Mouse (Mus musculus) stomach, embryonic 15.5 days (tissue): ENCODE measurements around the gene Retn. TPM values are rescaled to one million over a fixed set of nuclear protein-coding genes. Genes with fewer than 3 reads are reported as not detected.

Experiments
- ATAC-seq: fragments of 200-750 bp; cut with Nextera tagmentation; 2 replicates; pipeline ENCODE4 v1.8.0; 2017; ENCODE audit warnings: low read depth, moderate number of reproducible peaks, moderate TSS enrichment; ENCODE audit not compliant: insufficient read depth, low FRiP score
- H3K27ac ChIP-seq: fragments of 300-500 bp; sonication (generic); 2 replicates; pipeline ENCODE4 v1.5.1; 2015; ENCODE audit warnings: mild to moderate bottlenecking, inconsistent platforms
- H3K27me3 ChIP-seq: fragments of 300-500 bp; sonication (generic); replicated peaks from 2 replicates; pipeline ENCODE4 v1.6.1; 2015; ENCODE audit warnings: inconsistent platforms
- H3K36me3 ChIP-seq: fragments of 300-500 bp; sonication (generic); 2 replicates; pipeline ENCODE4 v1.6.1; 2015; ENCODE audit warnings: inconsistent platforms
- H3K4me1 ChIP-seq: fragments of 300-500 bp; sonication (generic); 2 replicates; pipeline ENCODE4 v1.6.1; 2015; ENCODE audit warnings: inconsistent platforms
- H3K4me2 ChIP-seq: fragments of 300-500 bp; sonication (generic); 2 replicates; pipeline ENCODE4 v1.6.1; 2015; ENCODE audit warnings: mild to moderate bottlenecking, inconsistent platforms
- H3K4me3 ChIP-seq: fragments of 300-500 bp; sonication (generic); replicated peaks from 2 replicates; pipeline ENCODE4 v1.5.1; 2015; ENCODE audit warnings: inconsistent platforms
- H3K9ac ChIP-seq: fragments of 300-500 bp; sonication (generic); 2 replicates; pipeline ENCODE4 v1.6.1; 2015; ENCODE audit warnings: inconsistent platforms
- H3K9me3 ChIP-seq: fragments of 300-500 bp; sonication (generic); 2 replicates; pipeline ENCODE4 v1.6.1; 2016; ENCODE audit warnings: inconsistent platforms
- WGBS: fragments of 180-500 bp; shearing (Covaris S2); methylation state at CpG from one replicate; pipeline ENCODE4 v1.1.7; 2015; 5-methylcytosine and 5-hydroxymethylcytosine counted together
- polyA plus RNA-seq: library from polyadenylated mRNA; unstranded; fragments of >200 nt; fragmentation: Nextera tagmentation; extraction: Ambion mirVana; gene quantifications from 2 replicates; pipeline ENCODE4 v1.2.1, GENCODE M21; 2015

Retn gene
- polyA plus RNA-seq, 1 experiment from 2014 or later = 0.15 TPM

DNA sequence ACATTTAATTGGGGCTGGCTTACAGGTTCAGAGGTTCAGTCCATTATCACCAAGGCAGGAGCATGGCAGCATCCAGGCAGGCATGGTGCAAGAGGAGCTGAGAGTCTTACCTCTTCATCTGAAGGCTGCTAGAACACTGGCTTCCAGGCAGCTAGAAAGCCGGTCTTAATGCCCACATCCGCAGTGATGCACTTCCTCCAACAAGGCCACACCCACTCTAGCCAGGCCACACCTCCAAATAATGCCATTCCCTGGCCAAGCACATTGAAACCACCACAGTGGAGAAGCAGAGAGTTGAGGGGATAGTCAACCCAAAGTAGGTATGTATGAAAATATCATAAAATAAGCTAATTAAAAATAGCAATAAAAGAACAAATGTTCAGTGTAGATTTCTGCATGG lies 14.8 kb downstream of the Retn start:
- Histone ChIP-seq H3K27me3 (no peaks in the 10 kb centered on the region), H3K4me3 (no peak overlapping the region), H3K27ac (no peak overlapping the region), H3K4me2 (no peak overlapping the region), H3K9me3 (no peaks in the 10 kb centered on the region), H3K4me1 (no peaks in the 10 kb centered on the region), H3K36me3 (no peaks in the 10 kb centered on the region), H3K9ac (no peak overlapping the region)
- no peak for ATAC-seq
- WGBS = 77% methylated on average over 2 of the region's 2 CpGs

DNA sequence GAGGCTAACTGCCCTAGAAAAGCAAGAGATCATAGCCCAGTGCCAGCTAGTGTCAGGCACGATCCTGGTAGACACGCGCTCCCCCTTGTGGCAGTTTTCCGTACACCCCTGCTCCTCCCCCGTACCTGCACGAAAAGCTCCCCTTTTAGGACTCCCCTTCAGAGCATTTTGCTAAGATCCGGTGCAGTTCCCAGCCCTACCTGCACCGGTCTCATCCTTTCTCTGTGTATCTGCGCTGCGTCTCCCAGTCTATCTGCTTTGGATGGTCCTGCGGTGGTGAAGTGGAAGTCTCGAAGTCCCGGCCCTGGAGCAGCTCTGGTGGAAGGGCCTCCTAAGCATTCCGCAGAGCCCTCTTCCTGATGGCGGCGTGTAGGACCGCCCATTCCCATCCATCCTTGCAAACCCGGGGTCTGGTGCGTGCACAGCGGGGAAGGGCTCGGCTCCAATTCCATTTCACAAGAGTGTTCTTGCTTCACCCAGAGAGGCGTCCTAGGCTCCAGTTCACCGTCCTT lies 16.5 kb downstream of the Retn start, which contains the start of gene Fcor:
Fcor (minus strand) TSS at position 383 of the 512 bp plus-strand sequence.
- Histone ChIP-seq H3K27me3 (no peaks in the 10 kb centered on the region), H3K27ac (peak within 1 kb of the TSS; percentile 59; the same call in 1 of the 2 replicates), H3K4me2 (peak within 1 kb of the TSS; percentile 91), H3K4me1 (no peaks in the 10 kb centered on the region), H3K36me3 (no peaks in the 10 kb centered on the region), H3K9me3 (no peaks in the 10 kb centered on the region), H3K9ac (peak within 1 kb of the TSS; percentile 40; the same call in 1 of the 2 replicates), H3K4me3 (peak within 1 kb of the TSS; percentile 63)
- WGBS = under 1% methylated on average over 23 of the region's 23 CpGs
- peak; percentile 77 for ATAC-seq

DNA sequence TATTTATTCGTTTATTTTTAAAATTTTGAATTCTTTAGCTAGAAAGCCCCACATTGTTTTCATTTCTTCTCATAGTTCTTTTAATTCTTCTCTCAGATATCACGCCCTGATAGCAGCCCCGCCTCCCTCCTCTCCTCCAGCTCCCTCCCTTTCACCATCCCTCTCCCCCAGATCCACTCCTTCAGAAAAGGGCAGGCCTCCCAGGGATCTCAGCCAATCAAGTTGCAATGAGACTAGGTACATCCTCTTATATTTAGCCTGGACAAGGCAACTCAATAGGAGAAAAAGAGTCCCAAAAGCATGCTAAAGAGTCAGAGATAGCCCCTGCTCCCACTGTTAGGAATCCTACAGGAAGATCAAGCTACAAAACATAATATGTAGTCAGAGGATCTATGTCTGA lies 19.1 kb downstream of the Retn start:
- Histone ChIP-seq H3K4me2 (no peak overlapping the region), H3K4me3 (no peak overlapping the region), H3K36me3 (peaks cover 11% of the 10 kb centered on the region), H3K27me3 (no peaks in the 10 kb centered on the region), H3K9me3 (no peaks in the 10 kb centered on the region), H3K4me1 (peaks cover 11% of the 10 kb centered on the region; the same call in 1 of the 2 replicates), H3K27ac (no peak overlapping the region), H3K9ac (no peak overlapping the region)
- ATAC-seq = no peak
- 47% methylated on average over 3 of the region's 3 CpGs for WGBS

DNA sequence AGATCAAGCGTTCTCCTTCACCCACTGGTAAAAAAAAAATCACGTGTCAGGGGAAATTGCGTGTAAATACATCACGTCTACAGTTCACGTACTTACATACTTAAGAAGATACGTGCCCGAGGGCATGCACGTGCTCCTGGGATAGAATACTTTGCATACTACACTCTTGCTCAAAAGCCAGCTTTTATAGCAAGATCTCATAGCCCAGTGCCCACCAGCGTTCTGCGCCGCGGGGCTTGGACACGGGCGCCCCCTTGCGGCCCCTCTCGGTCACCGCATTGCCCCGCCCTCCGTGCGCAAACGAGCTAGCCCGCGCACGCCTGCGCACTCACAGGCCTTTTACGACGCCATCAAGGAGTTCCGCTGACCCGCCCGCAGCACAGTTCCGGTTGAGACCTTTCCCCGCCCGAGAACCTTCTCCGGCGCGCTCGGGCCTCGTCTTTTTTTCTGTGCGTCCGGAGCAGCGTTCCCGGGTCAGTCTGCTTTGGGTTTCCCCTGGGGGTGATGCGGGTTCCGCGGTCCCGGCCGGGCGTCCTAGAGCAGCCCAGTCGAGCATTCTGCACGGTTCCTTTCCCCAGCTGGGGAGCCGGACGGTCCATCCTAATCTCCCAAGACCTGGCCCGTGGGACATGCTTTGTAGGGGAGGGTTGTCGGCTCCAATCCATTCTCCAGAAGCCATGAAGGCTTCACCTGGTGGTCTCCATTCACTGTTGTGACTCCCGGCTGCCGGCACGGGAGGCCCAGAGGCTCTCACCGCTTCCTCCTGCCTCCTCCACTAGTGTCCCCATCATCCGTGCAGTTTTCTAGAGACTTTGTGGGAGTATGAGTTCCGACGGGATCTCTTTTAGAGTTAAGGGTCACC lies 20.8 kb downstream of the Retn start, which contains the start of gene Trappc5:
Trappc5 (plus strand) TSS at position 169 of the 862 bp plus-strand sequence.
- Histone ChIP-seq H3K9ac (peak within 1 kb of the TSS; percentile 86), H3K27ac (peak within 1 kb of the TSS; percentile 96), H3K4me2 (peak within 1 kb of the TSS; percentile 63), H3K36me3 (peaks cover 25% of the 10 kb centered on the region), H3K9me3 (no peaks in the 10 kb centered on the region), H3K4me3 (peak within 1 kb of the TSS; percentile 93), H3K27me3 (no peaks in the 10 kb centered on the region), H3K4me1 (peaks cover 11% of the 10 kb centered on the region; the same call in 1 of the 2 replicates)
- peak; percentile 87 for ATAC-seq
- WGBS = under 1% methylated on average over 61 of the region's 61 CpGs

DNA sequence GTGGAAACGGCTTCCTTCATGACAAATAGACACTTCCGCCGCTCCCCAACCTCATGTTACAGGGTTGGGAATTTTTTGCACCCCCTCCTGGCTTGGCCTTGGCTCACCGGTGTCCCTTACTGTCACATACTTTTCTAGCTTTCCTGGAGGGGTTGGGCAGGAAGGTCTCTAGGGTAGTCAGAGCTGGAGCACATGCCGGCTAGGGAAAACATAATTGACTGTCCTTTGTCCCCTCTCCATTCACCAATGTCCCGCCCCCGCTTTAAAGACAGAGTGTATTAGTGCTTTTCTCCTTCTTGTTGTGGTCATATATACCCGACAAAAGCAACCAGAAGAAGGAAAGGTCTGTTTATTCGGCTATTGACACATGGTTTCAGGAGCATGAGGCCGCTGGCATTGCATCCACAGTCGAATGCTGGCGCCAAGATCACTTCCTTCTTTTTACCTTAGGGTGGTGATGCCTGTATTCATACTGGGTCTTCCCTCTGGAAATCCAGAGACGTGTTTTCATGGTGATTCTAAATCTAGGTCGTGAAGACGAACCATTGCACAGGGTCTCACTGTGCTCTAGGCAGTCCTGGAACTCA lies 21.5 kb downstream of the Retn start:
- Histone ChIP-seq H3K4me3 (peak overlapping the region; percentile 93), H3K27ac (peak overlapping the region; percentile 96), H3K9ac (peak overlapping the region; percentile 86), H3K27me3 (no peaks in the 10 kb centered on the region), H3K9me3 (no peaks in the 10 kb centered on the region), H3K4me2 (peak overlapping the region; percentile 63), H3K36me3 (peaks cover 25% of the 10 kb centered on the region), H3K4me1 (peaks cover 11% of the 10 kb centered on the region; the same call in 1 of the 2 replicates)
- ATAC-seq = 0 out of 2 replicates have a peak, but pooled peaks have one; percentile 4
- WGBS = 5% methylated on average over 15 of the region's 15 CpGs

DNA sequence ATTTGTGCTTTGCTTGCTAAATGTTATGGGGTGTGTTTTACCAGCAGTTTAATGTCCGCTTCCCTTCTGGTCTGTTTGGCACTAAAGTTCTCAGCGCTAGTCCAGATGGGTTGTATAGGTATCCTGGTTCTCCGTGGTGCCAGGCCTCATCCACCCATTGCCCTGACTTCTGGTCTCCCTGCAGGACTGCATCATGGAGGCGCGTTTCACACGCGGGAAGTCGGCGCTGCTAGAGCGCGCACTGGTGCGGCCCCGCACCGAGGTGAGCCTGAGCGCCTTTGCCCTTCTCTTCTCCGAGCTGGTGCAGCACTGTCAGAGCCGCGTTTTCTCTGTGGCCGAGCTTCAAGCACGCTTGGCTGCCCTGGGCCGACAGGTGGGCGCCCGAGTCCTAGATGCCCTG lies 23.3 kb downstream of the Retn start:
- H3K4me3 ChIP-seq = no peak overlapping the region
- no peak overlapping the region for H3K4me2 ChIP-seq
- no peak overlapping the region for H3K9ac ChIP-seq
- H3K27ac ChIP-seq = no peak overlapping the region
- no peaks in the 10 kb centered on the region for H3K27me3 ChIP-seq
- no peaks in the 10 kb centered on the region for H3K9me3 ChIP-seq
- no peak for ATAC-seq
- WGBS = 95% methylated on average over 23 of the region's 23 CpGs
- peaks cover 25% of the 10 kb centered on the region for H3K36me3 ChIP-seq
- H3K4me1 ChIP-seq = peaks cover 11% of the 10 kb centered on the region; the same call in 1 of the 2 replicates

DNA sequence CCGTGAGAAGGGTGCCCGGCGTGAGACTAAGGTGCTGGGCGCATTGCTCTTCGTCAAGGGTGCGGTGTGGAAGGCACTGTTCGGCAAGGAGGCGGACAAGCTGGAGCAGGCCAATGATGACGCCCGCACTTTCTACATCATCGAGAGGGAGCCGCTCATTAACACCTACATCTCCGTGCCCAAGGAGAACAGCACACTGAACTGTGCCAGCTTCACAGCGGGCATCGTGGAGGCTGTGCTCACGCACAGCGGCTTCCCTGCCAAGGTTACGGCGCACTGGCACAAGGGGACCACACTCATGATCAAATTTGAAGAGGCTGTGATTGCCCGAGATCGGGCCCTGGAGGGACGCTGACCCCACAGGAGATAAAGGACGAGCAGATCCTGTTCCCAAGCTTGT lies 23.7 kb downstream of the Retn start:
- Histone ChIP-seq H3K4me3 (no peak overlapping the region), H3K9me3 (no peaks in the 10 kb centered on the region), H3K4me1 (peaks cover 11% of the 10 kb centered on the region; the same call in 1 of the 2 replicates), H3K4me2 (no peak overlapping the region), H3K27ac (no peak overlapping the region), H3K9ac (no peak overlapping the region), H3K27me3 (no peaks in the 10 kb centered on the region), H3K36me3 (peaks cover 25% of the 10 kb centered on the region)
- no peak for ATAC-seq
- 97% methylated on average over 23 of the region's 23 CpGs for WGBS

DNA sequence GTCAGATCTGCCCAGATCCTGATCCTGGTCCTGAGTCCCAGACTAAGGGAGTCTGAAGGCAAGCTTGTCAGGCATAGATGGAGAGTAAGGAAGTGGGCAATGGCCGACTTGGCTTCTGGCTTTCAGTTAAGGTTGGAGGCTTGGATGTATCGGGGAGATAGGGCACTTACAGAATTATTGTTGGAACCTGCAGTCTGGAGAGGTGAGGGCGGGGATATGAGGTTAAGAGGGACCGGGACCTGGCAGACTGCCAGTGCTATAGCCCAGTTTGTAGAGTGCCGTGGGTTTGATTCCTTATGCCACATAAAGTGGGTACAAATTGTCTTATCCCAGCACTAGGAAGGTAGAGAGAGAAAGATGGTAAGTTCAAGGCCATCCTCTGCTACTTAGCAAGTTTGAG lies 24.1 kb downstream of the Retn start:
- no peaks in the 10 kb centered on the region for H3K9me3 ChIP-seq
- no peak for ATAC-seq
- peaks cover 25% of the 10 kb centered on the region for H3K36me3 ChIP-seq
- H3K9ac ChIP-seq = no peak overlapping the region
- H3K27ac ChIP-seq = no peak overlapping the region
- peaks cover 11% of the 10 kb centered on the region; the same call in 1 of the 2 replicates for H3K4me1 ChIP-seq
- no peak overlapping the region for H3K4me3 ChIP-seq
- H3K4me2 ChIP-seq = no peak overlapping the region
- no peaks in the 10 kb centered on the region for H3K27me3 ChIP-seq
- 80% methylated on average over 5 of the region's 5 CpGs for WGBS

DNA sequence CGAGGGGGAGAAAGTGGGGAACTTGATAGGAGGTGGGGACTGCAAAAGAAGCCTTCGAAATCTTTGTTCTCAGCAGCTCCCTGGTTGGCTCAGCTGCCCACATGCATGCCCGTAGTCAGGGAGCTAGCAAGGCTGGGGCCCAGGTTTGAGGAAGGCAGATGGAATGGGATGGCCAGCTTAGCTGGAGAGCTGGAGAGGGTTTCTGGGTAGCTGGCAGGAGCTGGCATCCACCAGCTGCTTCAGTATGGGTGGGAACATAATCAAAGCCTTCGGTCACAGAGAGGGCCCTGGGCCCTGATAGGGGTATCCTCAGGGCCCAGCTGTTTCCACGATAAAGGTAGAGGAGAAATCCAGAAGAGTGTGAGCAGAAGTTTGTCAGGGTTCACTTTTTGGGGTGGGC lies 26.9 kb downstream of the Retn start:
- Histone ChIP-seq H3K36me3 (peaks cover 25% of the 10 kb centered on the region), H3K4me1 (peaks cover 9% of the 10 kb centered on the region; the same call in 1 of the 2 replicates), H3K27me3 (no peaks in the 10 kb centered on the region), H3K4me3 (no peak overlapping the region), H3K9ac (no peak overlapping the region), H3K27ac (no peak overlapping the region), H3K4me2 (no peak overlapping the region), H3K9me3 (no peaks in the 10 kb centered on the region)
- ATAC-seq = no peak
- WGBS = 83% methylated on average over 5 of the region's 5 CpGs

DNA sequence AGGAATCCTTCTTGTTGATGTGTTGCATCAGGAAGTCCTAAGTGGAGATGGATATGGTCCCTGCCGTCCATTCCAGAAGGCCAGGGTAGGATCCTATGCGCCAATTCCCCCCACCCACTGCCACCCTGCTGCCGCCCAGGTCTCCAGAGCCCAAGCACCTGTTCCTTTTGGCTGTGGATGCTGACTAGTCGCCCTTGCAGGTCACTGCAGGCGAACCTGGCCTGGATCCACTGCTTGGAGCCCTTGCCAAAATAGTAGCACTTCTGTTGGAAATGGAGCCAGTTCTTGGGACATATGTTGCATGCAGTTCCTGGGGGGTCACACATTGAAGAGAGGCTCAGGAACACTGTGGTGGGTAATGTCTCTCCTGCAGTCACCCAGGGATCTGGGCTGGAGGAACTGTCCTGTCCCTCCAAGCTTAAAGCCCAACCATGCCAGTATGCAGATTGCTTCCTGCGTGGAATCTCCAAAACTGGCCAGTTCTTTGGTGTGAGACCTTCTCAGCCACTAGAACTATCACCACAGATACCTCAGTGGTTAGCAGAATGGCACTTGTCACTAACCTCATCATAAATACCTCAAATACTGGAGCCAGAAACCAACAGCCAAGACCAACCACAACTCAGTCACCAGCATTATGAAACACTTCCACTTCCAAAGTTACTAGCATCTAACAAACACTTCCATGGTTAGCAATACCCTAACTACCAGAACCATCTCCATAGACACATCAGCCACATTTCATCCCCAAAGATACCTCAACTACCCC lies 28.0 kb downstream of the Retn start:
- H3K4me3 ChIP-seq = no peak overlapping the region
- no peak overlapping the region for H3K4me2 ChIP-seq
- no peak overlapping the region for H3K27ac ChIP-seq
- H3K9ac ChIP-seq = no peak overlapping the region
- H3K9me3 ChIP-seq = no peaks in the 10 kb centered on the region
- no peaks in the 10 kb centered on the region for H3K27me3 ChIP-seq
- WGBS = 72% methylated on average over 6 of the region's 6 CpGs
- H3K36me3 ChIP-seq = peaks cover 25% of the 10 kb centered on the region
- no peak for ATAC-seq
- 0 out of 2 replicates have a peak, but pooled peaks cover 6% of the 10 kb centered on the region for H3K4me1 ChIP-seq

DNA sequence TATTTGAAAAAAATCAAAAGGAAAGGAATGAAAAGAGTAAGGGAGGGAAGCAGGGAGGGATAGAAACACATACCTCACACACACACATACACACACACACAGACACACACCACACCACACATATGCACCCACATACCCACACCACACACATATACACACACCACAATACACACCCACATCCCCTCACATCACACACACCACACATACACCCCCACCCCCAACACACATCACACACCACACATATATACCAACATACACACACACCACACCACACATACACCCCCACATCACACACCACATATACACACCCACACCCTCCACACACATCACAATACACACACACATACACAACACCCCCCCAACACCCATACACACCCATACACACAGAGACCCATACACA lies 29.0 kb downstream of the Retn start:
- Histone ChIP-seq H3K27ac (no peak overlapping the region), H3K27me3 (no peaks in the 10 kb centered on the region), H3K9ac (no peak overlapping the region), H3K4me1 (0 out of 2 replicates have a peak, but pooled peaks cover under 1% of the 10 kb centered on the region), H3K9me3 (no peaks in the 10 kb centered on the region), H3K36me3 (peaks cover 16% of the 10 kb centered on the region), H3K4me3 (no peak overlapping the region), H3K4me2 (no peak overlapping the region)
- ATAC-seq = 0 out of 2 replicates have a peak, but pooled peaks have one; percentile 29
